Mouse (Mus musculus) erythroid progenitor cell, adult 5-6 weeks (primary cell): Measurements from ENCODE around the gene Nrde2. TPM values are rescaled to one million over a fixed set of nuclear protein-coding genes. Genes with fewer than 3 reads are reported as not detected.

Source experiments
- ATAC-seq: replicated peaks from 2 replicates; pipeline ENCODE4 v1.8.0; 2016; ENCODE audit warnings: moderate number of reproducible peaks, mild to moderate bottlenecking, moderate TSS enrichment, inconsistent platforms; ENCODE audit not compliant: poor library complexity, low FRiP score, severe bottlenecking
- total RNA-seq, 2 experiments: library from RNA; stranded (forward) in 1 of 2; stranded (reverse) in 1 of 2; fragments of 150-400 nt in 1 of 2; fragments of 186-747, 209-891 nt in 1 of 2; gene quantifications; 2 replicates each; pipeline versions ENCODE4 v1.2.3 to v1.2.4; 2015 to 2017; ENCODE audit warnings: low replicate concordance in 2 of 2

The Nrde2 gene
- total RNA-seq, 2 experiments from 2014 or later, result 4.8 to 10.1 TPM

- no peak for ATAC-seq
Observed at GRCm38 (mm10) chr12:100127866-100128480, 31.5 kb downstream of the Nrde2 start.

GRCm38 (mm10) chr12:100126968-100127865, 32.2 kb downstream of the Nrde2 start:
- no peak for ATAC-seq

- no peak for ATAC-seq
Observed at GRCm38 (mm10) chr12:100124913-100125798, 34.3 kb downstream of the Nrde2 start.

- ATAC-seq, result no peak
Observed at GRCm38 (mm10) chr12:100123476-100123875, 36.0 kb downstream of the Nrde2 start.

GRCm38 (mm10) chr12:100122921-100123381, 36.5 kb downstream of the Nrde2 start:
- no peak for ATAC-seq

- ATAC-seq, result no peak
Observed at GRCm38 (mm10) chr12:100115982-100116381, 43.5 kb downstream of the Nrde2 start.

- peak; percentile 89 for ATAC-seq
Observed at GRCm38 (mm10) chr12:100109986-100110696, 49.3 kb downstream of the Nrde2 start, which contains the start of gene Psmc1. Psmc1 (plus strand) TSS chr12:100110154.

- no peak for ATAC-seq
Observed at GRCm38 (mm10) chr12:100107436-100107835, 52.0 kb downstream of the Nrde2 start.

GRCm38 (mm10) chr12:100106275-100106895, 53.1 kb downstream of the Nrde2 start:
- 0 out of 2 replicates have a peak, but pooled peaks have one; percentile 30 for ATAC-seq

GRCm38 (mm10) chr12:100104530-100104929, 54.9 kb downstream of the Nrde2 start:
- ATAC-seq, result no peak

- ATAC-seq, result no peak
Observed at GRCm38 (mm10) chr12:100101651-100102050, 57.8 kb downstream of the Nrde2 start.

GRCm38 (mm10) chr12:100100707-100101030, 58.8 kb downstream of the Nrde2 start:
- ATAC-seq, result no peak

- ATAC-seq, result no peak
Observed at GRCm38 (mm10) chr12:100099971-100100706, 59.3 kb downstream of the Nrde2 start.

- no peak for ATAC-seq
Observed at GRCm38 (mm10) chr12:100093046-100093445, 66.4 kb downstream of the Nrde2 start.

GRCm38 (mm10) chr12:100090750-100091149, 68.7 kb downstream of the Nrde2 start:
- no peak for ATAC-seq

GRCm38 (mm10) chr12:100089265-100089664, 70.2 kb downstream of the Nrde2 start:
- ATAC-seq, result no peak

- ATAC-seq, result no peak
Observed at GRCm38 (mm10) chr12:100088026-100088425, 71.4 kb downstream of the Nrde2 start.

GRCm38 (mm10) chr12:100079636-100080286, 79.7 kb downstream of the Nrde2 start:
- no peak for ATAC-seq
